9 mouse cellular contexts compared by ENCODE assay signal in genomic region chr13:23521703-23522102, GRCm38 (mm10). TPM values are rescaled to one million over a fixed set of nuclear protein-coding genes. Genes with fewer than 3 reads are reported as not detected.
A peak's percentile ranks its signal among the peaks of the same experiment; 100 is the strongest.
DNase-seq lines count a peak whose midpoint lies in the region; ATAC-seq lines count a peak whose summit lies in the region.
"Had no signal": no experiment of that assay in that cellular context is flagged by ENCODE, and none has a peak within 500 bp of the region (broad histone marks: within the 10 kb centered on the region; RNA-seq: fewer than 3 reads in every experiment).

No protein-coding gene starts in this region.

- no peaks in the 10 kb centered on the region for H3K9me3 ChIP-seq in intestine, embryonic 16.5 days (ENCODE audit: control insufficient read depth, low read length)
- H3K9me3 ChIP-seq in midbrain, embryonic 11.5 days (ENCODE audit: control insufficient read depth, low read length): no peaks in the 10 kb centered on the region

- peak; percentile 68 for DNase-seq in cerebellum, adult 11 months
- DNase-seq in cerebellum, postnatal 14 days: peak; percentile 78 to 86
- DNase-seq in heart, adult 11 months: peak; percentile 96
- peak; percentile 63 for DNase-seq in left cerebral cortex, postnatal 4 days
- peak; percentile 89 for DNase-seq in midbrain, embryonic 11.5 days (ENCODE audit: low spot score, missing footprints)
- DNase-seq in spleen, postnatal 4 days (ENCODE audit: low spot score in 2 of 2): peak; percentile 84 to 92

- no peak overlapping the region for H3K4me3 ChIP-seq in intestine, embryonic 16.5 days (ENCODE audit: low read length)
- H3K4me3 ChIP-seq in midbrain, embryonic 11.5 days (ENCODE audit: low read depth, low read length): no peak overlapping the region

- H3K27ac ChIP-seq in intestine, embryonic 16.5 days (ENCODE audit: low read length): no peak overlapping the region
- no peak overlapping the region for H3K27ac ChIP-seq in midbrain, embryonic 11.5 days (ENCODE audit: low read depth, low read length)
- H3K27ac ChIP-seq: macrophage had no signal

- no peak for ATAC-seq in cerebellum, adult (ENCODE audit: insufficient number of reproducible peaks, low FRiP score, low TSS enrichment)
- no peak for ATAC-seq in intestine, embryonic 16.5 days
- ATAC-seq in midbrain, embryonic 11.5 days (ENCODE audit: low FRiP score): no peak

- H3K27me3 ChIP-seq in intestine, embryonic 16.5 days (replicated peaks; ENCODE audit: control insufficient read depth, insufficient read depth, low read length): no peaks in the 10 kb centered on the region
- no peaks in the 10 kb centered on the region for H3K27me3 ChIP-seq in midbrain, embryonic 11.5 days (ENCODE audit: control insufficient read depth, insufficient read depth, low read length)

- intact Hi-C loops in left cerebral cortex, postnatal 4 days (cut with DNase I): no loop called here

- WGBS in intestine, embryonic 16.5 days: 2% methylated on average over 14 of the region's 14 CpGs
- under 1% methylated on average over 14 of the region's 14 CpGs for WGBS in midbrain, embryonic 11.5 days

- no peaks in the 10 kb centered on the region for H3K36me3 ChIP-seq in intestine, embryonic 16.5 days (ENCODE audit: control insufficient read depth, insufficient read depth, low read length)
- no peaks in the 10 kb centered on the region for H3K36me3 ChIP-seq in midbrain, embryonic 11.5 days (ENCODE audit: control insufficient read depth, insufficient read depth, low read length)

- H3K4me2 ChIP-seq in intestine, embryonic 16.5 days (ENCODE audit: low read depth, low read length): peak overlapping the region; percentile 35; the same call in 1 of the 2 replicates
- no peak overlapping the region; the same call in 1 of the 2 replicates for H3K4me2 ChIP-seq in midbrain, embryonic 11.5 days

- H3K4me1 ChIP-seq in intestine, embryonic 16.5 days (ENCODE audit: control insufficient read depth, insufficient read depth, low read length): 0 out of 2 replicates have a peak, but pooled peaks cover 3% of the 10 kb centered on the region
- H3K4me1 ChIP-seq in midbrain, embryonic 11.5 days (ENCODE audit: control insufficient read depth, insufficient read depth, low read length): no peaks in the 10 kb centered on the region; the same call in 1 of the 2 replicates

- H3K9ac ChIP-seq in intestine, embryonic 16.5 days (ENCODE audit: low read depth, low read length): no peak overlapping the region
- no peak overlapping the region for H3K9ac ChIP-seq in midbrain, embryonic 11.5 days (ENCODE audit: low read length)

RNA-seq across cellular contexts. Expression of gene Hist1h4h, which starts 9.1 kb away (rescaled TPM):
- 3.5 and 3.7 TPM in 2 replicates for polyA plus RNA-seq in intestine, embryonic 16.5 days (2015; fragmentation: Nextera tagmentation; extraction: Ambion mirVana)
- 100 to 1,000 TPM; 441 to 470 TPM for total RNA-seq in left cerebral cortex, postnatal 4 days (2021)
- 3.3 and 3.6 TPM in 2 replicates for polyA plus RNA-seq in midbrain, embryonic 11.5 days (2014; fragmentation: Nextera tagmentation; extraction: Ambion mirVana)

RNA-seq across cellular contexts. Expression of gene Hist1h2af, which starts 12.0 kb away (rescaled TPM):
- polyA plus RNA-seq in intestine, embryonic 16.5 days (2015; fragmentation: Nextera tagmentation; extraction: Ambion mirVana): 2.5 and 3.6 TPM in 2 replicates
- 10 to 100 TPM; 74.6 to 86.0 TPM for total RNA-seq in left cerebral cortex, postnatal 4 days (2021)
- 6.4 and 9.1 TPM in 2 replicates for polyA plus RNA-seq in midbrain, embryonic 11.5 days (2014; fragmentation: Nextera tagmentation; extraction: Ambion mirVana)
- polyA plus RNA-seq: macrophage had no signal

RNA-seq across cellular contexts. Expression of gene Hist1h3g, which starts 13.5 kb away (rescaled TPM):
- polyA plus RNA-seq in intestine, embryonic 16.5 days (2015; fragmentation: Nextera tagmentation; extraction: Ambion mirVana): 2.6 and 3.7 TPM in 2 replicates
- 10 to 100 TPM; 22.0 to 28.6 TPM for total RNA-seq in left cerebral cortex, postnatal 4 days (2021)
- 4.0 and 4.8 TPM in 2 replicates for polyA plus RNA-seq in midbrain, embryonic 11.5 days (2014; fragmentation: Nextera tagmentation; extraction: Ambion mirVana)
- polyA plus RNA-seq: macrophage had no signal

RNA-seq across cellular contexts. Expression of gene Hist1h2bh, which starts 21.5 kb away (rescaled TPM):
- 0.65 and 0.94 TPM in 2 replicates for polyA plus RNA-seq in intestine, embryonic 16.5 days (2015; fragmentation: Nextera tagmentation; extraction: Ambion mirVana)
- total RNA-seq in left cerebral cortex, postnatal 4 days (2021): 1 to 10 TPM; 4.5 to 6.1 TPM
- polyA plus RNA-seq in midbrain, embryonic 11.5 days (2014; fragmentation: Nextera tagmentation; extraction: Ambion mirVana): 0.44 and 0.87 TPM in 2 replicates

RNA-seq across cellular contexts. Expression of gene Hist1h3f, which starts 22.1 kb away (rescaled TPM):
- polyA plus RNA-seq in intestine, embryonic 16.5 days (2015; fragmentation: Nextera tagmentation; extraction: Ambion mirVana): 0.44 and 0.60 TPM in 2 replicates
- total RNA-seq in left cerebral cortex, postnatal 4 days (2021): 10 to 100 TPM; 42.2 to 44.0 TPM
- 1.2 and 1.3 TPM in 2 replicates for polyA plus RNA-seq in midbrain, embryonic 11.5 days (2014; fragmentation: Nextera tagmentation; extraction: Ambion mirVana)
- polyA plus RNA-seq: macrophage had no signal
